Mouse (Mus musculus) layer of hippocampus, postnatal 10 days (tissue): ENCODE results near the gene Fhit. TPM values are rescaled to one million over a fixed set of nuclear protein-coding genes. Genes with fewer than 3 reads are reported as not detected.

Experiments used
- DNase-seq, 2 experiments: peaks; one replicate each; pipeline ENCODE4 v3.0.0; 2021; ENCODE audit warnings: low spot score in 2 of 2
- total RNA-seq, 2 experiments: library from RNA; stranded (reverse); gene quantifications; 2 replicates each; pipeline ENCODE4 v1.2.3; 2021

The Fhit gene
- total RNA-seq, 2 experiments from 2014 or later = 4.4 to 6.9 TPM

GRCm38 (mm10) chr14:10526800-10527199, 635.0 kb downstream of the Fhit start:
- DNase-seq = no peak

GRCm38 (mm10) chr14:10525786-10526185, 636.0 kb downstream of the Fhit start:
- DNase-seq = no peak

GRCm38 (mm10) chr14:10514026-10514425, 647.8 kb downstream of the Fhit start:
- no peak for DNase-seq

- DNase-seq = no peak
Measured at GRCm38 (mm10) chr14:10509252-10509651, 652.6 kb downstream of the Fhit start.

GRCm38 (mm10) chr14:10507560-10507959, 654.3 kb downstream of the Fhit start:
- no peak for DNase-seq

GRCm38 (mm10) chr14:10485798-10486197, 676.0 kb downstream of the Fhit start:
- no peak for DNase-seq

- DNase-seq = no peak
Measured at GRCm38 (mm10) chr14:10482851-10483613, 678.8 kb downstream of the Fhit start.

- no peak for DNase-seq
Measured at GRCm38 (mm10) chr14:10481370-10481769, 680.5 kb downstream of the Fhit start.

GRCm38 (mm10) chr14:10480681-10481080, 681.2 kb downstream of the Fhit start:
- no peak for DNase-seq

GRCm38 (mm10) chr14:10453001-10453861, 708.6 kb downstream of the Fhit start:
- DNase-seq = peak in 1 of 2 experiments; percentile 6

- no peak for DNase-seq
Measured at GRCm38 (mm10) chr14:10452234-10452633, 709.6 kb downstream of the Fhit start.

GRCm38 (mm10) chr14:10445360-10445759, 716.5 kb downstream of the Fhit start:
- no peak for DNase-seq

- no peak for DNase-seq
Measured at GRCm38 (mm10) chr14:10439007-10439749, 722.7 kb downstream of the Fhit start.

- no peak for DNase-seq
Measured at GRCm38 (mm10) chr14:10436193-10436592, 725.6 kb downstream of the Fhit start.

GRCm38 (mm10) chr14:10432502-10432901, 729.3 kb downstream of the Fhit start:
- DNase-seq = no peak

GRCm38 (mm10) chr14:10430396-10431000, 731.3 kb downstream of the Fhit start:
- DNase-seq = no peak

GRCm38 (mm10) chr14:10423499-10423898, 738.3 kb downstream of the Fhit start:
- DNase-seq = no peak

- no peak for DNase-seq
Measured at GRCm38 (mm10) chr14:10422261-10422660, 739.6 kb downstream of the Fhit start.

- no peak for DNase-seq
Measured at GRCm38 (mm10) chr14:10415068-10415467, 746.8 kb downstream of the Fhit start.

GRCm38 (mm10) chr14:10409306-10409962, 752.4 kb downstream of the Fhit start:
- DNase-seq = no peak

- no peak for DNase-seq
Measured at GRCm38 (mm10) chr14:10405346-10405745, 756.5 kb downstream of the Fhit start.
